Mouse (Mus musculus): Measurements from ENCODE around the gene Stk17b.
"Not testable (repeated sequence)": the region's sequence is repeated elsewhere in the genome, so short reads cannot be mapped to it uniquely, and the experiment has no call there.

Gene Stk17b

DNA sequence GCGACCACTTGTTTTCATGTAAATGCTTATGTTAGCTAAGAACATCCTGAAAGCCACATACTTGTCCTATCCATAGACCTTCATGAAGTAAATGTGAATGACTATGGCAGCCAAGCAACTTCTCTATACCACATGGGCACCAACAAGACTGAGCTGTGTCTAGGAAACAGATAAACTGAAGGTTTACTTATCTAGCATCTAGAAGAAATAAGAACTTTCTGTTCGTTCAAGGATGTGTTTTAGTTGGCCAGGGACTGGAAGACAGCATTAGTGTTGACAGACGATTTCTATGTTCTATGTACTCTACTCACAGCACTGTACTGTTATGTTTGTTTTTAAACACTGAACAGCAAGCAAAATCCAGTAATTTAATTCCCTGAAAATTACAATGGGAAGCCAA, 2.9 kb downstream of the Stk17b start:
- no peak for DNase-seq (ENCODE audit: low read depth)

DNA sequence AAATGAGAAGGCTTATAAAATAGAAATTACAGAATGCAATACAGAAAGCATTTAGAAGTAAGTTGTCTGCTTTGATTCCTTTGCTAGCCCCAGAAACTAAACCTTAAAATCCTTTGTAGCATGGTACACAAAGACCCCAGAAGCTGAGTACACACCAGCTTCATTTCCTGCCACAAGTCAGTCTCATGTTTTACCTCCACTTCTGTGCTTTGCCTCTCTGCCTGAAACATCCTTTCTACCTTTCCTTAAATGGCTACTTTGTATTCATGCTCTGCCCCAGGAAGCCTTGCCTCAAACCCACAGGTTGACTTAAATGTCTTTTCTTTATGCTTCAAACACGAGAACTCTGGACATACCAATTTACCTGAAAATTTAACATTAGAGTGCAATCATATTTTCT, 3.7 kb downstream of the Stk17b start:
- DNase-seq (ENCODE audit: low read depth): no peak

DNA sequence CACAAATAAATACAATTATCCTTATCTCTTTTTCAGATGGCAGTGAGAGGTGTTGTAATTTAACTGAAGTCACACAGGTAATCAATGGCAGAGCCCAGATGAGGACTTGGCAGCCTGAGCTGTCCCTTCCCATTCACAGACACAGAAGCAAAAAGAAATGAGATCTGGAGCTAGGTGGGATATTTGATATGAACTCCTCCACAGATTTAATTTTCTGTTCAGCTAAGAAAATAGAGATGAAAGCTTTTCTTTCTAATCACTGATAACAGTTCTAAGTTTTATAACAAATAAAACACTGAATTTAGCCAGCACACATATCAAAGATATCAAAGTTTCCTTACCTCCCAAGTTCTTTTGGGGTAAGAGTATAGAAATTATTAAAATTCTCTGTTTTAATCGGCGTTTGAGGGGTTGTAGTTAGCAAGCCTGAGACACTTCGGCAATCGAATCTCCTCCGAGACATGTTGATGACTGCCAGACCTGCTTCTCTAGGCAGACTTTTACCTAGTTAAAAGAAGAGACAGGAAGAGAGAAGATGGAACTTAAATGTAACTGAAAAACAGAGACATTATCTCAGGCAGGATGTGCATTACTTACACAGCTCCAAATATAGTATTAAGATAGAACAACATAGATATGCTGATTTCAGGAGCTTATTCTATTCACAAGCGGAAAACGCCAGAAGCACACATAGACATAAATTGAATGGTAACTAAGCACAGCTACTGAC, 8.7 kb downstream of the Stk17b start:
- no peak for DNase-seq (ENCODE audit: low read depth)

DNA sequence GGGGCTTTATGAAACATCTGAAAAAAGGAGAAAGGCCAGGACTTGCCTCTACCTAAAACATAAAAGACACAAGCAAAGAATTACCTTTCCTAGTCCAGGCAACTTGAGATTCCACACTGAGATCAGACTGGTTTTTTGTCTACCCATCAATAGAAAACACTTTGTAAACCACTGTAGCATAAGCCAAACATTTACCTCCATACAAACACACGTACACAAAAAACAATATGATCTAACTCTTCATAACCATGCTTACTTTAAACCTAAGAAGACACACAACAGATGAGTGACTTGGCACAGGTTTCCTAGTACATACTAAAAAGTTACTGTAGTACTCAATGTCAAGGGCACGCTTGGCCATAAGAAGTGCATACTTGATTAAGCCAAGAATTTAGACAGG, 9.5 kb downstream of the Stk17b start:
- DNase-seq (ENCODE audit: low read depth): no peak

DNA sequence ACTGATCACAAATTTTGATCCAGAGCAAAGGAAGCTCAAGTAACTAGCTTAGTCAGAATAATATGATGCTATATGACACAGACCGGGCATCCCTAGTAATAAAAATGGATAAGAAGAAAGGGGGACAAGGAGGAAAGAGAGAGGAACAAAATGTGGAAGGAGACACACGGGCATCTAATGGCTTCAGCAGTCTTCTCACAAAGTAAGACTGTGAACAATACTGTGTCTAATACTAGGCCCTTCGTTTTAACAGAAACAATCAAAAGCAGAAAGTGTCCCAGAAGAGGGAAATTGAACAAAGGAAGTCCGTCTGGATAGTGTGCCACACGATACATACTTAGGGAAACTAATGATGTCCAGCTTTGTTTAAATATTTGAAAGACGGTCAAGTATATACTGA, 10.0 kb downstream of the Stk17b start:
- DNase-seq (ENCODE audit: low read depth): no peak

DNA sequence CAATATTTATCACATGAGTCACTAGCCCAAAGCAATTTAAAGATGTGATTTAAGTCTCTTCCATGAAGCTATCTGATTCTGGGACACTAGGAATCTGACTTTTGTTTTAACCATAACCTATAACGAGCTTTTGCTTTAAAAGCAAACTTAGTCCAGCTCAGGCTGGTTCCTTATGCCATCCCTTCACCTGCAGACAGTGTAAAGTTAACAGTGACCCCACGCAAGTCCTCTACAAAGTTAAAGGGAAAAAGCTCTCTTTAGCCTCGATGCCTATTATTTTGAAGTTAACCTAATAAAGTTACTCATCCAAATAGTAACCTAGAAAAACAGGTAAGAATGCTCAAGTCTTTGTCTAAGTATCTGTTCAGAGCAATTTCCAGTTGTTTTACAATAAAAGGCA, 10.5 kb downstream of the Stk17b start:
- no peak for DNase-seq (ENCODE audit: low read depth)

DNA sequence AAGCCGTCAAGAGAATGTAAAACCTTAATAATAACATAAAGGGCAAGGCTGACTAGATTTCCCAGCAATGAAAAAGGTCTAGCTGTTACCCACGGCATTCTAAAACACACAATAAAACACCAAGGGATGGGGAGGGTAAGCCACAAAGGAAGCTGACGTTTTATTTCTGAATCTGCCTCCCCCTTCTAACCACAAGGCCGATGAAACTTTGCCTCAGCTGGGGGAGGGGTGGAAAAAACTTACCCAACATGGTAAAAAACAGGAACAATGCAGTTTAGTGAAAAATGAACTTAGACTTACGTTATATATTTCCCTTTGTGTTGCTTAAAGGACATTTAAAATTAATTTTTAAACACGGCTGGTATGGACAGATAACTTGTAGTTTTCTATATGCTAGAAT, 11.0 kb downstream of the Stk17b start:
- DNase-seq (ENCODE audit: low read depth): peak; percentile 36

DNA sequence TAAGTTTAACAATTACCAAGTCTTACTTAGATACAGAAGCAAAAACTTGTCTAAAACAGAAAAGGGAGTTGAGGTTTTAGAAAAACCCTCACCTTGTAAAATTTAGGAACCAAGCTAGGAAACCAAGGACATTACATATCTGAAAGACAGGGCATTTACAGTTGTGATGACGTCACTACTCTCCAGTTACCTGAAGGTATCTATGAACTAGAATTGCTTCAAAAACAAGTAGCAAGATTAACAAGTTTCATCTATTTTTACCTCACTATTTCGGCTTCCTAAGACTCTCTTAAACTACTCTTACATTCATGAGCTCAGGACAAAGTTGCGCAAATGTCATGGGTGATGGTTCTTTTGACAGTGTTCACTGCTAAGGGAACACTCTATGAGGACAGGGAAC, 12.1 kb downstream of the Stk17b start:
- no peak for DNase-seq (ENCODE audit: low read depth)

DNA sequence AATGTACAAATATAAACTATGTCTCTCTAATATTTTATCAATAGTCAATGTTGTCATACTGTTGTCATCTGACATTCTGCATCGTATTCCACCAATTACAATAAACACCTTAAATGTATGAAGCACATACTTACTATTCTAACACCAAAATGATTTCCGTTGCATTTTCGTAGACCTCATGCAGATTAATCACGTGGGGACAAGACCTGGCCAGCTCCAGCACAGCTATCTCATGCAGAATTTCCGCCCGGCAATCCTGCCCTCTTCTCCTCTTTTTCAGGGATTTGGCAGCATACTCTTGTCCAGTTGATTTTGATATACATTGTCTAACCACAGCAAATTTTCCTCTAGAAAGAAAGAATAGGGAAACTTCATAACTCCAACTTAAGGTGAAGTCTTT, 13.5 kb downstream of the Stk17b start:
- no peak for DNase-seq (ENCODE audit: low read depth)

DNA sequence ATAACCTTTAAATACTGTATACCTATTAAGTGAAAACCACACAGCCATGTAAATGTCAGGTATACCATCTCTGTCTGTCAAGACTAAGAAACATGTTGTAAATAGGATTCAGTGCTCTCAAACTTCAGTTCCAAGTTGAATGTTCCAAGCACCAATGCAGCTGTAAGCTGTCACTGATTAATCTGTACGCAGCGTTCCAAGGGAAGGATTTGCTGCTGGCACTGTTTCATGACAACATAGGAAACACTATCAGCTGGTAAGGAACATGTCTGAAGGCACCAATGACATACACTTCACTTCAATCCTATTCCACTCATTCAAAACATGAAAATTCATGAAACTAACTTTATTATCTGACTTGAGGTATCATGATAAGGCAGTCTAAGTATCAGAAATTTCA, 18.9 kb downstream of the Stk17b start:
- DNase-seq (ENCODE audit: low read depth): no peak

DNA sequence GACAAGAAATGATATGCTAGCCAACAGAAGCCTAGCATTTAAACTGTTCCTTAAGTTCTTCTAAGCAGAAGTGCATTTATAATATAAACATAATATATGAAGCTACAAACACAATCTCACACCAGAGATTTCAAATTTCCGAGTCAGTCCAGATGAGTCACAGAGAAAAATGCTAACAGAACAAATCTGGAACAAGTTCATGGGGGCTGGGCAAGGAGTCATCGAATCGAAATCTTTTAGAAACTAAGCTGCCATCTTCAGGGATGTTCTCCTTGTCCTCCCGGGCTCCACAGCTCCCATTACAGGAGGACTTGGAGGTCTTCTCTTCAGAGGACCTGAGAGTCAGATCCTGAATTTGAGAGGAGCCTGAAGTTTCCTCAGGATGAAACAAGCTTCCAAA, 27.7 kb downstream of the Stk17b start:
- no peak for DNase-seq (ENCODE audit: low read depth)

DNA sequence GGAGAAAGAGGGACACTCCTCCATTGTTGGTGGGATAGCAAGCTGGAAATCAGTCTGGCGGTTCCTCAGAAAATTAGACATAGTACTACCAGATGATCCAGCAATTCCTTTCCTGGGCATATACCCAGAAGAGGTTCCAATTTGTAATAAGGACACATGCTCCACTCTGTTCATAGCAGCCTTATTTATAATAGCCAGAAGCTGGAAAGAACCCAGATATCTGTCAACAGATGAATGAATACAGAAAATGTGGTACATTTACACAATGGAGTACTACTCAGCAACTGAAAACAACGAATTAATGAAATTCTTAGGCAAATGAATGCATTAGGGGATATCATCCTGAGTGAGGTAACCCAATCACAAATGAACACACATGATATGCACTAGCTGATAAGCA, 31.5 kb downstream of the Stk17b start:
- not testable (repeated sequence) for DNase-seq (ENCODE audit: low read depth)

DNA sequence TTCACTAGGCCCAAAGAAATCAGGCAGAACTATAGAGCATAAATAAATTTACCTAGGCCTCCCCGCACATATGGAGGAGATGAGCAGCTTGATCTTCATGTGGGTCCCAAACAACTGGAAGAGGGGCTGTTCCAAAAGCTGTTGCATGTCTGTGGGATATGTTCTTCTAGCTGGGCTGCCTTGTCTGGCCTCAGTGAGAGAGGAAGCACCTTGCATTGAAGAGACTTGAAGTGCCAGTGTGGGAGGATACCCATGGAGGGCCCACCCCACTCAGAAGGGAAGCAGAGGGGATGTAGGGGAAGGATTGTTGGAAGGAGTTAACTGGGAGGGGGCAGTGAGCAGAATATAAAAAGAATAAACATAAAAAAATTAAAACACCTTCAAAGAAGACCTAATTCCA, 33.9 kb downstream of the Stk17b start:
- DNase-seq (ENCODE audit: low read depth): no peak

DNA sequence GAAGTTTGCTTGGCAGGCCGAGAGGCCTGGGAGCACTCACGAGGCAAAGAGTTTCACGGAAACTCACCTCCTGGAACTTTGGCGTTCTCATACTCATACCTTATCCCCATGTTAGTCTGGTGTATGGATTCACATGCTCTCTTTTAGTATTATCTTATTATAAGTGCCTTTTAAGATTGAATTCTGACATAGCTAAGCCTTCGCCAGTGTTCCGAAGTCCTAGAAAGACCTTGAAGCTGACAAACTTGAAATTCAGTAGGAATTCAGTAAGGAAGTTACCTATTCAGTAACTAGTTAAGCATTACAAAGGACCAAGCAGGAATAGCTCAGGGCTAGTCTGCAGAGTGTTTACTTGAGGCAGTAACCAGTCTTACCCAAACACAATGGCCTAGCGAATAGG, 34.3 kb downstream of the Stk17b start:
- not testable (repeated sequence) for DNase-seq (ENCODE audit: low read depth)

DNA sequence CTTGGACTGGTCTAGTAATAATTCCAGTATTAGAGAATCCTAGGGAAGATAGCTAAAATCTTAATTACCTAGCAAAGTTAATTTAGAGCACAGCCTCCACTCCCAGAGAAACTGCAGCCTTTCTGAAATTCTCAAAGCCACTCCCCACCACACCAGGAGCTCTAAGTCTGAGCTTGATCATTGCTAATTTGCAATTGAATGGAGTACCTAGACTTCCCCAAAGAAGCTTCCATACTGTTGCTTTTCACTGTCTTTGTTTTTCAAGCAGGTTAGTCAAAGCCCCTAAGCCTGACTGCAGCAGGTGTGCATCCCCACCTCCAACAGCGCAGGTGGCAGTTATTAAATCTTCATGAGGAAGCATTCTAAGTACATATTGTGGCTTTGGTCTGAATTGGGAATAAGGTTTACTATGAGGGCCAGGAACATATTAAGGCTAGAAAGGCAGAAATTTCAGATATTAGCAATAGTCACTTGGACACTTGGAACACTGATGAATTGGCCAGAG, 35.1 kb downstream of the Stk17b start:
- not testable (repeated sequence) for DNase-seq (ENCODE audit: low read depth)

DNA sequence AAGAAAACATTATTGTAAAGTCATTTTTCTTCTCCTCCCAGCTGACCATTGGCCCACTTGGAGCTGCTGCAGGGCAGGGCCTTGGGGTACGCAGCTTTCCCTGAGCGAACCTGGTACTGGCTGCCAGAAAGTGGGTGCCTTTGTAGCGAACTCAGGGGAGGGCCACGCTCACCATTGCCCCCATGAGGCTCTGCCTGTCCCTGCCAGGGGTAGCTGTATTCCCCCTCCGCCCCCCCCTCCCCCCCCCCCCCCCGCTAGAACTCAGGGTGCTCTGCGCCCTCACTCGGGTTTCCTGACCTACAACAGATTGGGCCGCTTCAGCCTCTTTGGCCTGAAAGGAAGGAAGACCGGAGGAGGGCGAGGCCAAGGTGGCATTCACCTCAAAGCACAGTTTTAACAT, 36.5 kb downstream of the Stk17b start:
- no peak for DNase-seq (ENCODE audit: low read depth)

DNA sequence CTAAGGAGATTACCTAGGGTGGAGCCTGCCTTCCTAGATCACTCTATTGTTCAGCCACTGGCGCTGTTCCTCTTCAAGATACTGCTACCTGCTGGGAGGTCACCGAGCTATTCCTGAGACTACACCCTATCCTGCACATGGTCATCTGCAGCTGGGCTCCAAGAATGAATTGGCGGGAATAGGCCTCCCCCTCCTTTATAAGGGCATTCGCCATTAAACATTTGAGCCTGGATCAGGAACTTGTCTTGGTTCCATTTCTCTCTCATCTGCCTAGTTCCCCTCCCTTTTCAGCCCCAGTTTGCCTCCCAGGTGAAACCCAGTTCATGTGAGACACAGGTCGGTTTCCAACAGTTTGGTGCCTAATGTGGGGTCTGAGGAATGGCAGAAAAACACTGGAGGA, 39.0 kb downstream of the Stk17b start:
- DNase-seq (ENCODE audit: low read depth): no peak

DNA sequence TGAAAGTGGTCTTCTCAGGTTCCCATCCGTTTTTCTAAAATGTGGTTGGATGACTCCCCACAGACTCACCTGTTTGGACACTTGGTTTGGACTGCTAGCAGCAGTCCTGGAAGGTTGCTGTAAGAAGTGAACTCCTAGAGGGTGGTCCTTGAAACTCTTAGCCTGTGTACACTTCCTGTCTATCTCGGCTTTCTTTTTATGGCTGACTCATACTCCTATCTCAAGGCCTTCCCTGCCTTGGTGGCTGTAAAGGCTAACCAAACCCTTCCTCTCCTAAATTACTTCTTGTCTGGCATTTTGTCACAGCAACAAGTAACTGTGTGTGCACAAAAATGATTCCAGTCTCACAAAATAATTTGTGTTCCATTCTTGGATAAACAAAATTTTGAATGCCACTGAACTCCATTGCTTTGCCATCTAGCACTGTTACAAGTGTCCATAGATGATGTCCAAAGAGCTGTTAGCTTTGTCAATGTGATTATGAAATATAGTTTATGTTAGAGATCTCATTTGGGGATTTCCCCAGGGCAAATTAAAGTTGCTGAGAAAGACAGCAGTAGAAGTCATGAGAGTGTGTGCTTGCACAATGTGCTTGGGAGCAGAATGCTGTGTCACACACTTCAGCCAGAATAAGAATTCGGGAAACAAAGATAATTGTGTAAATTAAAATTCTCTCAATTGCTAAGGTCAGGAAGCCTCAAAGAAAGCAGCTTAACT, 43.1 kb downstream of the Stk17b start:
- no peak for DNase-seq (ENCODE audit: low read depth)

DNA sequence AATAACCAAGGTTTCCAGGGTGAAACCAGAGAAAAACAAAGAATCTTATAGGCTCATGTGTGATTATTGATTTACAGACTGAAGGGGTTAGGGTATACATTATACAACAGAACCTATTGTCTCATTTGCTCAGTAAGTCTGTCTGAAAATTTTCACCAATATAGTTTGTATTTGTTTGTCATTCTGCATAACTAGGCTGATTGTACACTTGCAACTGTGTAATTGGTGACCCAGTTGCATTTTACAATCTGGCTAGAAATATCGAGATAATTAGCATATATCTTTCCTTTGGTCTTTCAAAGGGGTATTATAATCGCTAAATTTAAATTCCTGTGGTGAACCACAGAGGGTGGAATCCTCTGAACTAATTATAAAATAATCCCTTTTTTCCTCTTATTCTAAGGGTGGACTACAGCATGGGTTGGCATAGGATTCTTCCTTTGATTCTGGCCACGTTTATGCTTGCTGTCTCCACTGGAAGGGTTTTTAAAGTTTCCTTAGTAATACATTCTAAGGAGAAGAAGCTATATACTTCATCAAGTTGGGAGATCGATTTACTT, 44.2 kb downstream of the Stk17b start:
- no peak for DNase-seq (ENCODE audit: low read depth)

DNA sequence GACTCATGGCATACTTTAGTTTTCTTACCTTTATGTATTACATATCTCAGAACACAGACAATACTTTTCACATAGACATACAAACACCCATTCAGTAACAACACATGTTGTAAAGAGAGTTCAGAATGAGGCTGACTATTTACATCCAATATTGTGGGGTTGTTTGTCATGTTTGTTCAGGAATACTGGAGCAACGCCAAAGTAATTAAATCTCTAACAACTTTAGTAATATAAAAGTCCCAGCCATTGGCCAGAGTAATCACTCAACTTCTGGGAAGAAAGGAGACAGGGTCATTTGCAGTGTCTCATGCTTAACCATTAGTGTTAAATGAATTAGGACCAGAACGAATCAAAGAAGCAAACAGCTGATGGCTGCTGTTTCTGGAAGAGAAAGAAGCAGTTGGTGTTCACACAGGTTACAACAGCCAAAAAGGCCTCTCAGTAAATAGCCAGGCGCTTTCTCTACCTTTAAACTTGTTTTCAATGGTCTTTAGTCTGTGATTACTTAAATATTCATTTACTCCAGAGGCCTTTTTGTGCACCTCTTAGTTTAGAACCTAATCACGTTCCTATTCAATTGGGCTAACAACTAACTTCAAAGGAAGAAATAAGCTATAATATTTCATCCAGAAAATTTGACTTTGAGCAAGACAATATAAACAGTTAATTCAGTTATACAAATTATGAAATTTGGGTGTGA, 44.8 kb downstream of the Stk17b start:
- not testable (repeated sequence) for DNase-seq (ENCODE audit: low read depth)

DNA sequence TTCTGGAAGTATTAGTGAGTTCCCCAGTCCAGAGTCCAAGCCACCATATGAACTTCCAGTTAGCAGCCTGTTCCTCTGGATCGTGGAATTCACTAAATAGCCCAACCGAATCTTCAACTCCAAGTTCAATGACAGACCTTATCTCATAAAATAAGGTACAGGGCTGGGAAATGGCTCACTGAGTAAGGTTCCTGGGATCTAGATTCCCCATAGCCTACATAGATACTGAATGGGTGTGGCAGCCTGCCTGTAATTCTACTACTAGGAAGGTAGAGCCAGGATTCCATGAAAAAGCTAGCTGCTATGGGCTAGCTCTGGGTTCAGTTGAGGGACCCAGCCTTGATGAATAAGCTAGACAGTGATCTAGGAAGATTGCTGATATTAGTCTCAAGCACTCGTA, 48.4 kb downstream of the Stk17b start:
- DNase-seq (ENCODE audit: low read depth): no peak

DNA sequence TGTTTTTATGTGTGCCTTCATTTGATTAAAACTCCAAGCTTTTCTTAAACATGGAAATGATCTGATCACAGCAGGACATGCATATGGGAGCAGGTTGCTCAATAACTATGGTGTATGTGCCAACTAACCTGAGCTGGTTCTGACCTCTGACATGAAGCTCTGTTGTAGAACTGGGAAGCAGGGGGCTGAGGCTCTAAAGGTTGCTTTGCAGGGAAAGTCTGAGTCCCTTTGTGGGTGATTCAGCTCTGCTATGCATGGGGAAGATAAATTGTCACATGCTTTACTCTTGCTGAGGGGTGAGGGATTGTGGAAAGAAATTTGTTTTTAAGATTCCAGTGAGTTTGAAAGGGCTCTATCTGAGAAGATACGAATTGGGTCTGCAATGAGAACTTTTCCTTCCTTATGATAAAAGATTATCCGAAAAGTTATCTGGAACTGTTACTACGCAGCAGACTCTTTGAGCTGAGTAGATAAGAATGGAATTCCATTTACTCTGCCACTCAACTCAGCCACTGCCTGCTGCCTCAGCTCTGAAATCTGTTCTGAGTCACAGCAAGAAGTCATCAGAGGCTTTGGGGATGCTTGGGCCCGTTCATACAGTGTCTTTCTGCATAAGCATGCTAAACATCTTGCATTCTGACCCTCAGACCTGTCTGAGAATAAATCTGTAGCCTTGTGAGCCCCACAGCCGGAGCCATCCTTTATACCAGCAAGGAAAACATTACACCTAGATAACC, 56.4 kb downstream of the Stk17b start:
- DNase-seq (ENCODE audit: low read depth): no peak

Data from fibroblast of lung, adult 2 months (primary cell).